Mouse (Mus musculus) limb, embryonic 14.5 days (tissue): ENCODE measurements at regions not wholly inside any gene's neighbourhood (a gene's known extent, or its start where the extent isn't known, plus 50 kb on each side); places are given as distances from the start of the nearest gene placed in this dataset.

Experiments used
- ATAC-seq: fragments of 200-750 bp; cut with Nextera tagmentation; 2 replicates; pipeline ENCODE4 v1.8.0; 2017; ENCODE audit warnings: low read depth, moderate number of reproducible peaks, moderate TSS enrichment; ENCODE audit not compliant: low FRiP score
- DNase-seq: peaks from one replicate; pipeline ENCODE4 v3.0.0-alpha.2; 2015; ENCODE audit warnings: low spot score
- H3K27ac ChIP-seq: fragments of 300-500 bp; sonication (generic); replicated peaks from 2 replicates; pipeline ENCODE4 v1.5.1; 2014; ENCODE audit warnings: low read depth, mild to moderate bottlenecking, low read length, moderate library complexity, mixed read lengths
- H3K27me3 ChIP-seq: fragments of 300-500 bp; sonication (generic); 2 replicates; pipeline ENCODE4 v1.6.1; 2014; ENCODE audit warnings: low read length, mixed read lengths; ENCODE audit not compliant: control insufficient read depth, insufficient read depth
- H3K36me3 ChIP-seq: fragments of 300-500 bp; sonication (generic); 2 replicates; pipeline ENCODE4 v1.6.1; 2014; ENCODE audit warnings: mild to moderate bottlenecking, low read length, moderate library complexity, mixed read lengths; ENCODE audit not compliant: control insufficient read depth, insufficient read depth
- H3K4me1 ChIP-seq: fragments of 300-500 bp; sonication (generic); 2 replicates; pipeline ENCODE4 v1.6.1; 2014; ENCODE audit warnings: antibody characterized with exemption, low read length, mixed read lengths; ENCODE audit not compliant: control insufficient read depth, insufficient read depth
- H3K4me2 ChIP-seq: fragments of 300-500 bp; sonication (generic); replicated peaks from 2 replicates; pipeline ENCODE4 v1.6.1; 2014; ENCODE audit warnings: low read depth, mild to moderate bottlenecking, low read length, moderate library complexity; ENCODE audit not compliant: severe bottlenecking
- H3K4me3 ChIP-seq: fragments of 300-500 bp; sonication (generic); replicated peaks from 2 replicates; pipeline ENCODE4 v1.5.1; 2014; ENCODE audit warnings: low read length
- H3K9ac ChIP-seq: fragments of 300-500 bp; sonication (generic); 2 replicates; pipeline ENCODE4 v1.6.1; 2014; ENCODE audit warnings: mild to moderate bottlenecking, low read depth, low read length, moderate library complexity; ENCODE audit not compliant: severe bottlenecking
- H3K9me3 ChIP-seq: fragments of 300-500 bp; sonication (generic); 2 replicates; pipeline ENCODE4 v1.6.1; 2016; ENCODE audit warnings: low read length; ENCODE audit not compliant: control insufficient read depth
- POLR2A ChIP-seq: fragments of 200-500 bp; IDR thresholded peaks from 2 replicates; pipeline ENCODE4 v1.8.0; 2012; ENCODE audit warnings: inconsistent platforms, mild to moderate bottlenecking, moderate library complexity, borderline replicate concordance; ENCODE audit not compliant: insufficient read depth, insufficient read length; ENCODE audit errors: extremely low read depth
- WGBS: fragments of 180-500 bp; shearing (Covaris S2); extraction: QIAGEN DNeasy Blood & Tissue Kit; methylation state at CpG from one replicate; pipeline ENCODE4 v1.1.7; 2014; 5-methylcytosine and 5-hydroxymethylcytosine counted together

DNA sequence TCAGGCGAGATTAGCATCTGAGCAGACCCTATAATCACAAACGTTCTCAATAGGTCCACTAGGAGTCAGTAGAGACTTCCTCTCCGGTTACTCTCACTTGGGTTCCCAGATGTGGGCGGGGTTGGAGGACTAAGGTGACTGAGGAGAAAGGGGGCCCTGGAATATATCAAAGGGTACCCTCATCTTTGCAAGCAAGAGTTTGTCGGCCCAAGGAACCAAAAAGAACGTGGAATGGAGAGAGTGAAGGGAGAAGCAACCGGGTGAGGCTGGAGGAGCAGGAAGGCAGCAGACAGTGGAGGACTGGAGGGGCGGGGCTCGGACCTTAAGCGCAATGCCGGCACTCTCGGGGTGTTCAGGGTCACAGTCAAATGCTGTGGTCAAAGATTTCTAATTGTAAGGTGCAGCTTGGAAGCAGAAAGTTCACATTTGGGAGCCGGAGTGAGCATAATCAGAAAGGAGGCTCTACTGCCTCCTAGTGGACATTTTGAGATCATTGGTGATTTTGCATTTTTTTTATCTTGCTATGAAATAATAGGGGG is 68.3 kb upstream of the Smox start:
- TF ChIP-seq POLR2A = no peak
- Histone ChIP-seq H3K27me3 (no peaks in the 10 kb centered on the region), H3K4me1 (0 out of 2 replicates have a peak, but pooled peaks cover 2% of the 10 kb centered on the region), H3K4me3 (peak overlapping the region; percentile 46), H3K4me2 (peak overlapping the region; percentile 91), H3K36me3 (no peaks in the 10 kb centered on the region), H3K27ac (0 out of 2 replicates have a peak overlapping the region, but pooled peaks have one; percentile 63), H3K9me3 (no peaks in the 10 kb centered on the region), H3K9ac (peak overlapping the region; percentile 53)
- WGBS = under 1% methylated on average over 13 of the region's 13 CpGs
- ATAC-seq (peak; percentile 89), DNase-seq (peak; percentile 91)

DNA sequence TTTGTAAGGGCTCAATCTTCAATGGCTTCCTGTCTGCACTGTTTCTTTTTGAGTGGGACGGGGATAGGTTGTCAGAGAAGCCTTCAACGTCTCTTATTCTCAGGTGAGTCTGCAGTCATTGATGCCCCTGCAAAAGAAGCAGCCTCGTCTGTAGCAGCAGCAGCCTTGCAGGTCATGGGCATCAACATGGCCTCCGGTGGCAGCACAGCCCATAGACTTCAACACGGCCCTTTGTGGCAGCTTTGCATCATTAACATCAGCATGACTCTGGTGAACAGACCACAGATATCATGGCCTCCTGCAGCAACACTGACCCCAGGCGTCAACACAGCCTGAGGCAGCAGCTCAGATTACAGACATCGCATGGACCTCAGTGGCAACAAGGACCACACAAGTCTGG is 65.4 kb upstream of the Rnf24 start:
- Histone ChIP-seq H3K9me3 (no peaks in the 10 kb centered on the region), H3K4me3 (no peak overlapping the region), H3K36me3 (no peaks in the 10 kb centered on the region), H3K4me1 (0 out of 2 replicates have a peak, but pooled peaks cover 2% of the 10 kb centered on the region), H3K4me2 (no peak overlapping the region), H3K9ac (no peak overlapping the region), H3K27ac (no peak overlapping the region), H3K27me3 (no peaks in the 10 kb centered on the region)
- no peak for TF ChIP-seq POLR2A
- ATAC-seq (no peak), DNase-seq (no peak)
- WGBS = 62% methylated on average over 7 of the region's 7 CpGs

DNA sequence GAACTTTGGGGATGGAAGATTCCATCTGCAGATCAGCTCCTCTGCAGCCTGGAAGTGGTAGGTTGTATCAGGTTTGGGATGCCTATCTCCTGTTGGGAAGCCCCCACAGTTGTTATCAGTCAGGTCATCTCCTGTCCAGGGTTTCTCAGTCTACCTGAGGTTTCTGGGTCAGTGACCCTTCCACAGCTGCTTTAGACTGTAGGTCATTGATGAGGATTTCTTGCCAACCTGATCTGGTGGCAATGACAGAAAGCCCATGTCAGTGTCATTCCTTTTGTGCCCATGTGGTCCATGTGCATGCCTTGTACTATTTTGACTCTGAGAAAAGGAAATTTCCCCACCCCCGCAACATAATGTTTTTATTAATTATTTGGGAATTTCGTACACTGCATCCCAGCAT is 64.8 kb upstream of the Rnf24 start:
- ATAC-seq (no peak), DNase-seq (no peak)
- H3K27me3 ChIP-seq = no peaks in the 10 kb centered on the region
- 80% methylated on average over 2 of the region's 2 CpGs for WGBS
- H3K4me2 ChIP-seq = no peak overlapping the region
- H3K9ac ChIP-seq = no peak overlapping the region
- H3K4me1 ChIP-seq = 0 out of 2 replicates have a peak, but pooled peaks cover under 1% of the 10 kb centered on the region
- no peak overlapping the region for H3K4me3 ChIP-seq
- no peaks in the 10 kb centered on the region for H3K36me3 ChIP-seq
- no peak overlapping the region for H3K27ac ChIP-seq
- no peak for TF ChIP-seq POLR2A
- H3K9me3 ChIP-seq = no peaks in the 10 kb centered on the region

DNA sequence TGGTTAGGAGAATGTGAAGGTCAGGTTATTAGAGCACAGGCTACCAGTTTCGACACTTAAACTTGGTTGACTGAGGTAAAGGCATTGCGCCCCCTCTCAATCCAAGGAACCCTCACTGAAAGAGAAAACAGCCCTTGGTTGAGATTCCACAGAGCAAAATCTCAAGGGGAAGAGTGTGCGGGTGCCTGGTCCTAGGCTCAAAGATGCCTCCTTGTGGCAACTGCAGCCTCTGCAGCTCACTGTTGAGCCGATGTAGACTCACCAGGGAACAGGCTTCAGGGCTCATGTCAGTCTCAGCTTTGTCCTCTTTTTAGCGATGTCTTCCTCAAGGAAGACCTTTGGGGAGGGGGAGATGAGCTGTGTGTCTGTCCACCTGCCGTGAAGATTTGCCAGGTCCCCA is 63.8 kb upstream of the Rnf24 start:
- Histone ChIP-seq H3K4me3 (no peak overlapping the region), H3K27me3 (no peaks in the 10 kb centered on the region), H3K36me3 (no peaks in the 10 kb centered on the region), H3K9ac (no peak overlapping the region), H3K4me1 (no peaks in the 10 kb centered on the region), H3K27ac (no peak overlapping the region), H3K9me3 (no peaks in the 10 kb centered on the region), H3K4me2 (no peak overlapping the region)
- ATAC-seq = peak; percentile 41; the same call in 1 of the 2 replicates
- no peak for TF ChIP-seq POLR2A
- DNase-seq = peak; percentile 59
- 40% methylated on average over 6 of the region's 6 CpGs for WGBS

DNA sequence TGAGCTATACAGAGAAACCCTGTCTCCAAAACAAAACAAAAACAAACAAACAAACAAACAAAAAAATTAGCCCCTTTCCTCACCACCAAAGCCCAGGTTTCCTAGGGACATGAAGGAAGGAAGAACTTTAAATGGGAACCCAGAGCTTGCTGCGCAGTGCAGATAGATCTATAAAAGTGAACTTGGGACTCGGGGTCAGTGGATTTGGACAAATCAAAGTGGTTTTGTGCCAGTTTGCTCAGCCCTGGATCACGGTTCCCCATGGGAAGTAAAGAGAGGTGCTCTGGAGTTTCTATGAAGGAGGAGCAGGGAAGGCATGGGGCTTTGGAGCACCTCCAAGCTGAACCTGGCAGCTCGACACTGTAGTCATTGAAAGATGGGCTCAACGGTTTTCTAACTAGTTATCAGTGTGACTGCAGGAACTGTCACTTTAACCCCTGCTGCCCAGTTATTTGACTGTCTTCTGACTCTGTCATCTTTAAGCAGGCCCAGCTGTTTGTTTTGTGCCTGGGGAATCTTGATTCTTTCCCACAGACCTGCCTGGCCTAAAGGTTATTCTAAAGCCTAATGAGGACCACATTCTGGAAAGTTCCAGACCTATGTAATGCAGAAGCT is 58.3 kb upstream of the Rnf24 start:
- DNase-seq (no peak), ATAC-seq (no peak)
- Histone ChIP-seq H3K4me1 (no peaks in the 10 kb centered on the region), H3K4me3 (no peak overlapping the region), H3K27ac (no peak overlapping the region), H3K4me2 (no peak overlapping the region), H3K27me3 (no peaks in the 10 kb centered on the region), H3K9ac (no peak overlapping the region), H3K36me3 (no peaks in the 10 kb centered on the region), H3K9me3 (no peaks in the 10 kb centered on the region)
- no peak for TF ChIP-seq POLR2A
- 72% methylated on average over 5 of the region's 5 CpGs for WGBS
